Comparison of ENCODE assay signal across 8 mouse cellular contexts in genomic region chr10:70598081-70598515, GRCm38 (mm10). TPM values are rescaled to one million over a fixed set of nuclear protein-coding genes. Genes with fewer than 3 reads are reported as not detected.
A peak's percentile ranks its signal among the peaks of the same experiment; 100 is the strongest.
DNase-seq lines count a peak whose midpoint lies in the region; ATAC-seq and TF ChIP-seq lines count a peak whose summit lies in the region.

No protein-coding gene starts in this region.

- POLR2A ChIA-PET in Patski (lab: Charles Lee) = interaction anchor here (1.7 kb wide), 1 partner anchor 45 kb away, joined by 3 read pairs; no protein-coding TSS in a partner anchor

- H3K9me3 ChIP-seq in heart, embryonic 12.5 days (replicated peaks) = no peaks in the 10 kb centered on the region
- H3K9me3 ChIP-seq in forebrain, embryonic 12.5 days = no peaks in the 10 kb centered on the region
- H3K9me3 ChIP-seq in intestine, postnatal 0 days (ENCODE audit: control insufficient read depth) = no peaks in the 10 kb centered on the region

- no peak overlapping the region for H3K9ac ChIP-seq in heart, embryonic 12.5 days
- peak overlapping the region; percentile 78 for H3K9ac ChIP-seq in forebrain, embryonic 12.5 days
- no peak overlapping the region for H3K9ac ChIP-seq in intestine, postnatal 0 days (ENCODE audit: low read depth, low read length)

- peak overlapping the region; percentile 97 for H3K4me2 ChIP-seq in heart, embryonic 12.5 days
- peak overlapping the region; percentile 91 for H3K4me2 ChIP-seq in forebrain, embryonic 12.5 days
- H3K4me2 ChIP-seq in intestine, postnatal 0 days (replicated peaks; ENCODE audit: low read depth) = peak overlapping the region; percentile 94

- peak overlapping the region; percentile 78 for H3K4me3 ChIP-seq in heart, embryonic 12.5 days
- peak overlapping the region; percentile 77 for H3K4me3 ChIP-seq in forebrain, embryonic 12.5 days (replicated peaks)
- peak overlapping the region; percentile 58; the same call in 1 of the 2 replicates for H3K4me3 ChIP-seq in intestine, postnatal 0 days (ENCODE audit: low read depth, low read length)

- TF ChIP-seq CTCF in Patski (IDR thresholded peaks at IDR 0.05) = no peak
- TF ChIP-seq CTCF in intestine, postnatal 0 days (IDR thresholded peaks at IDR 0.05; ENCODE audit: low read depth) = no peak

- 24% methylated on average over 10 of the region's 10 CpGs for WGBS in heart, embryonic 12.5 days
- WGBS in forebrain, embryonic 12.5 days = 13% methylated on average over 10 of the region's 10 CpGs
- whole genome bisulfite sequencing in intestine, postnatal 0 days = 21% methylated on average over 10 of the region's 10 CpGs

- DNase-seq in heart, adult 8-10 months (ENCODE audit: low spot score) = no peak
- no peak for DNase-seq in Patski (ENCODE audit: low read depth, low spot score)
- peak; percentile 14 for DNase-seq in lung, postnatal 36 days
- no peak for DNase-seq in thymus, postnatal 14 days
- no peak for DNase-seq in spleen, postnatal 4 days (ENCODE audit: low spot score in 2 of 2)

- peaks cover 12% of the 10 kb centered on the region for H3K4me1 ChIP-seq in heart, embryonic 12.5 days (replicated peaks)
- peaks cover 13% of the 10 kb centered on the region; the same call in 1 of the 2 replicates for H3K4me1 ChIP-seq in forebrain, embryonic 12.5 days
- peaks cover 4% of the 10 kb centered on the region; the same call in 1 of the 2 replicates for H3K4me1 ChIP-seq in intestine, postnatal 0 days (replicated peaks; ENCODE audit: control insufficient read depth, insufficient read depth, low read length)

- CTCF ChIA-PET in Patski (lab: Charles Lee) = interaction anchor here (1.0 to 6.8 kb wide), 3 partner anchors 14 to 217 kb away, joined by 3 to 38 read pairs (median 4); no protein-coding TSS in a partner anchor

- H3K27me3 ChIP-seq in heart, embryonic 12.5 days (replicated peaks) = peaks cover 41% of the 10 kb centered on the region
- H3K27me3 ChIP-seq in Patski = peaks cover 9% of the 10 kb centered on the region
- peaks cover 13% of the 10 kb centered on the region for H3K27me3 ChIP-seq in forebrain, embryonic 12.5 days
- H3K27me3 ChIP-seq in intestine, postnatal 0 days (replicated peaks; ENCODE audit: control insufficient read depth, insufficient read depth, low read length) = peaks cover 23% of the 10 kb centered on the region

- H3K27ac ChIP-seq in heart, embryonic 12.5 days (ENCODE audit: poor library complexity, severe bottlenecking) = no peak overlapping the region
- H3K27ac ChIP-seq in forebrain, embryonic 12.5 days = no peak overlapping the region
- no peak overlapping the region for H3K27ac ChIP-seq in intestine, postnatal 0 days (ENCODE audit: low read depth, low read length)

- H3K36me3 ChIP-seq in heart, embryonic 12.5 days = no peaks in the 10 kb centered on the region
- no peaks in the 10 kb centered on the region for H3K36me3 ChIP-seq in forebrain, embryonic 12.5 days (replicated peaks)
- no peaks in the 10 kb centered on the region for H3K36me3 ChIP-seq in intestine, postnatal 0 days (ENCODE audit: control insufficient read depth, insufficient read depth)

- 0 out of 2 replicates have a peak, but pooled peaks have one; percentile 4 for ATAC-seq in heart, embryonic 12.5 days (ENCODE audit: insufficient number of reproducible peaks, low FRiP score)
- ATAC-seq in Patski = peak; percentile 38
- no peak for ATAC-seq in forebrain, embryonic 12.5 days (ENCODE audit: low FRiP score)
- ATAC-seq in intestine, postnatal 0 days = no peak

- in situ Hi-C loops in Patski (cut with MboI; ENCODE audit: low pct_unique_long_range_greater_than_20kb) = loop anchor here (25.0 kb wide), 1 partner anchor 614 kb away; no protein-coding TSS in a partner anchor

RNA-seq across cellular contexts. Expression of gene Phyhipl, which starts 57.7 kb away (rescaled TPM):
- polyA plus RNA-seq in heart, embryonic 12.5 days (2016; fragmentation: Nextera tagmentation; extraction: Ambion mirVana) = 2.1 and 2.4 TPM in 2 replicates
- not detected for total RNA-seq in heart, adult 8-10 months (2022)
- 36.7 TPM for polyA plus RNA-seq in Patski (2021)
- 55.0 and 61.4 TPM in 2 replicates for polyA plus RNA-seq in forebrain, embryonic 12.5 days (2016; fragmentation: Nextera tagmentation; extraction: Ambion mirVana)
- polyA plus RNA-seq in intestine, postnatal 0 days (2015; fragmentation: Nextera tagmentation; extraction: Ambion mirVana) = 1.6 and 1.8 TPM in 2 replicates

Comparison
In these comparisons a context has a peak if more than half of its experiments do, and no peak if none do; other contexts are left out.
1. ATAC-seq: peak in heart, embryonic 12.5 days (single experiment) and Patski (single experiment); none in forebrain, embryonic 12.5 days (single experiment) and intestine, postnatal 0 days (single experiment).
2. RNA of gene Phyhipl, which starts 57.7 kb away (polyA plus RNA-seq): 55.0 to 61.4 TPM in forebrain, embryonic 12.5 days and 36.7 TPM in Patski (single experiment); 2.1 to 2.4 TPM in heart, embryonic 12.5 days and 1.6 to 1.8 TPM in intestine, postnatal 0 days; every median in the first group is over 10 times any median in the second.
3. Peak in every context shown above with its lines, with median percentiles within 50 percentile points of each other: H3K4me2 ChIP-seq and H3K4me3 ChIP-seq.